Mouse (Mus musculus): ENCODE results near the gene Lgals7.

Lgals7 gene

DNA sequence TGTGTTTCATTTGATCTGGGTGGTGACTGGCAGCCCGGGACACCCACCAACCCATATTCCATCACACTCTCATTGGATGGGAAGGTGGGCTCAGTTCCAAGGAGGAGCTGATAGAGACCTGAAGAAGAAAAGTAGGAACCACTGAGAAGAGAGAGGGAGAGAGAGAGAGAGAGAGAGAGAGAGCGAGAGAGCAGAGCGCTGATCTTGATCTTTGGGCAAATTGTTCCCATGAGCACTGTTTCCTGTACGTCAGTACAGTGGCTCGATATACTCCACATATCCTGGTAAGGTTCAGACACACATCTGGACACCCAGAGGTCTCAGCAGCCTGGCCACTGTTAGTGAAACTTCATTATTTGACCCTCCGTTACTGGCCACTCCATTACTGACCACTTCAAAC, at the start of gene Lgals7:
Lgals7 (plus strand) TSS at position 314 of the 400 bp plus-strand sequence.
- no peak for DNase-seq

DNA sequence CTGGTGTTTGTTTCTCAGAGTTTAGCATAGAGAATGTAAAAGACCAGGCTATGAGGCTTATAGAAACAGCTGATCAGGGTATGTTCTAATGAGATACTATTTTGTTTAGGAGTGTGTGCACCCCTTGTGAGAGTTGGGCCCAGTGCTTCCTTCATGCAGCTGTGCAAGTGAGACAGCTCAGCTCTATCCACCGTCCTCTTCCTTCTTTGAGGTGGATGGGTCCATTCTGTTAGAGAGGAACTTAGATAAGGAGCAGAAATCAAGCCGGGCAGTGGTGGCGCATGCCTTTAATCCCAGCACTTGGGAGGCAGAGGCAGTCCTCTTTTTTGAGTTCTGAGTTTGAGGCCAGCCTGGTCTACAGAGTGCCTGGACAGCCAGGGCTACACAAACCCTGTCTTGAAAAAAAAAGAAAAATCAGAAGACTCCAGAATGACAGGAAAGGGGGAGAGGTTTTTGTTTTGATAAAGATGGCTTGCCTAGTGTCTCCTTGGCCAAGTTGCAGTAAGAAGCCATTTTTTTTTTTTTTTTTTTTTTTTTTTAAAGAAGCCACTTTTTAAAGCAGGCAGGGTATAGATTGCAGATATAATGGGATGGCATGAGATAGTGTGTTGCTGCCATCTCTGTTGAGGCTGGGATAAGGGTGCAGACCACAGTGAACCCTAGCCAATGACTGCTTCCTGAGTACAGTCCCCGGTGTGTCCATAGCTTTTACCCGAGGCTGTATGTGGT, 49.2 kb upstream of the Lgals7 start:
- DNase-seq = no peak

DNA sequence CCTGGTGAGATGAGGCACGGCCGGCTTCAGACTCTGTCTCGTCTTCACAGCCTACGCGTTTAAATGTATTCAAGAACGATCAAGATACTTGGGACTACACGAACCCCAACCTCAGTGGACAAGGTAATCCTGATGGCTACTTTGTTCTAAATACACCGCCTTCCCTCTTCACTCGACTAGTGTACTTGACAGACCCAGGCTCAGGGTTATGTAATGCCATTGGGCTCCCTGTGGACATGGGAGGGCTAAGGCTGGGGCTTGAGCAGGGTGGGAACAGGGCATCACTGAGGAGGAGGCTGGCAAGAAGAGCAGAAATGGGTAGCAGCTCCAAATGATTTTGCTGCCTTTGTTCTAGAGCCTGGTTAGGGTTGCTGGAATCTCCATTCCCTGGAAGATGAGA, 48.4 kb upstream of the Lgals7 start:
- DNase-seq = no peak

DNA sequence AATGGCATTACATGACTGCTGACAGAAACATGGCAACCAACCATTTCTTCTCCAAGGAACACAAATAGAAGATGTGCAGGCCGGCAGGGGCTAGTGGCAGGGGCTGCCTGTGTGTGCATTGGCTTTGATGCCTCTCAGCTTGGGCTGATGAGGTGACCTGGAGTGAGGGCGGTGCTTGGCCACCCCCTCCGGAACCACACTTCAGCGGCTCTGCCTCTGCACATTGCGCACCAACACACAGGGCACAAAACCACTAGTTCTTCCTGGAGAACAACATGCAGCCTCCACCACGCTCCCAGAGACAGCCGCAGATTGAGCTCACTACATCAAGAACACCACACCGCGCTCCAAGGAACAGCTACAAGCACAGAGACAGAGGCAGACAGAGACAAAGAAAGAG, 47.5 kb upstream of the Lgals7 start:
- no peak for DNase-seq

DNA sequence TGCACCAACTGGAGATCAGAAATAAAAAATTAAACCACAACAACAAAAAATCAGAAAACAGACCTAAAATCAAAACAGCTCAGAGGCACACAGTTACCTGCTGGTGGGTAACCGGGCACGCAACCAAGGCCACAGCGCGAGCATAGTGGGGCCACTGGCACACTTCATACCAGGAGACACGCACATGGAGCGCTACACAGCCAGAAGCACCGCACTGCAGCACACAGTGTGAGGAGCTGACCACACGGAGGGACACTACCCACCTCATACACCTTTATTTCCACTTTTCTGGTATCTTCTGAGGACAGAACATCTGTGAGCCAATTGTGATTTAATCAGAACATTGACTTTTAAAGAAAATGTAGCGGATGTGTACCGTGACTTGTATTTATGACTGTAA, 46.7 kb upstream of the Lgals7 start:
- no peak for DNase-seq

DNA sequence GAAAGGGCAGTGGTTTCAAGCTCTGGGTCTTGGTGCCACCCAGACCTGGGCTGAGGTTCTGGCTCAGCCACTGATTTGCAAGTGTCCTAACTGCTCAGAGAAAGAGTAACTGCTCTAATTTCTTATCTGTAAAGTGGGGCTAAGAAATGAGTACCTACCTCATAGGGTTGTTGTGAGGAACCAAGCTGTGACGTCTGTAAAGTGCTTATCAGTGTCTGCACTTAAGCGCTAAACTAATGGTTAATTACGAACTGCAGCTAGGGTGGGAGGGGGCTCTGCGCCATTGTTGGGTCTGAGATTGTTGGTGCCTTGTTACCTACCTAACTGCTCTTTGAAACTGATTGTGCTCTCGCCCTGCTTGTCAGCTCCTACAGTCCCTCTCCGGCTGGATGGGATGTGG, 46.1 kb upstream of the Lgals7 start:
- DNase-seq = no peak

DNA sequence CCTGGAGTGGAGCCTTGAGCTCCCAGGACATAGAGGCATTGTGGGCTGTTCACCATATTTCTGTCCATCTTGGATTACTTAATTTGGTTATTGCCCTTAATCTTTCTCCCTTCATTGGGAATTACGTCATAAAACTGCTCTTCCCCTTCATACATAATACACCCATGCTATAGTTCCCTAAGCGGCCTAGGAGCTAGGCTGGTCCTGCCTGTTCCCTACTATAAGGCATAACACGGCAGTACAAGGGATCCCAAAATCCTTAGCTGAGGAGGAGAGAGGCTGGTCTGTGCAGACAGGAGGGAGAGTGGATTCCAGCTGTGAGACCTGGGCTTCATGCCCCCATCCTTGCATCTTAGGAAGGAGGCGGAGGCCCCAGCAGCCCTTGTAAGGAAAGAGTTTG, 45.7 kb upstream of the Lgals7 start:
- no peak for DNase-seq

DNA sequence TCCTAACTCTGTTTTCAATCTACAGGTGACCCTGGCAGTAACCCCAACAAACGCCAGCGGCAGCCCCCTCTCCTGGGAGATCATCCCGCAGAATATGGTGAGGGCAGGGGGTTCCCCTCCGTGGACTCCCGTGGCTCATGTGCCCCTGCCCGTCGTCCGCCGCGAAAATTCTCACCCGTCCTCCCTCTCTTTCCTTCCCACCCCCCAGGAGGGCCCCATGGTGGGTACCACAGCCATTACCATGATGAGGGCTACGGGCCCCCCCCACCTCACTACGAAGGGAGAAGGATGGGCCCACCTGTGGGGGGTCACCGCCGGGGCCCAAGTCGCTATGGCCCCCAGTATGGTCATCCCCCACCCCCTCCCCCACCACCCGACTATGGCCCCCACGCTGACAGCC, 45.2 kb upstream of the Lgals7 start:
- DNase-seq = no peak

DNA sequence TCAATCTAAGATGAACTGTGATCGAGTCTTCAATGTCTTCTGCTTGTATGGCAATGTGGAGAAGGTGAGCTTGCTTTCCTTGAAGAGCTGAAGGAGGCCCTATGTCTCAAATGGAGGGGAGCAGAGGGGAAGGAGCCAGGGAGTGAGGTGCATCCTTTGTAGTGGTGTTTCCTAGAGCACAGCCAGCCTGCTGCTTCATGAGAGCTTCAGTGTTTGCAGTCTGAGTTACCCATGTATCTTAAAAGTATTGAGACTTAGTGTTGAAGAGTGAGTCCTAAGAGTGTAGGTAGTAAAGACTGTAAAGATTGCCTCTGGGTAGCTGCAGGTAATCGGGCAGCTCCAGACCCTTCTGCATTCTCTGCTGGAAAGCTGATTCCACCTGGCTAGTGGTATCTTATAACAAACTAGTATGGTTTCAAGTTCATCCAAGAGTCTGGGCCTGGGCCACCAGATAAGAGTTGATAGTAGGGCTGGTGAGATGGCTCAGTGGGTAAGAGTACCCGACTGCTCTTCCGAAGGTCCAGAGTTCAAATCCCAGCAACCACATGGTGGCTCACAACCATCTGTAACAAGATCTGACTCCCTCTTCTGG, 44.7 kb upstream of the Lgals7 start:
- DNase-seq = no peak

DNA sequence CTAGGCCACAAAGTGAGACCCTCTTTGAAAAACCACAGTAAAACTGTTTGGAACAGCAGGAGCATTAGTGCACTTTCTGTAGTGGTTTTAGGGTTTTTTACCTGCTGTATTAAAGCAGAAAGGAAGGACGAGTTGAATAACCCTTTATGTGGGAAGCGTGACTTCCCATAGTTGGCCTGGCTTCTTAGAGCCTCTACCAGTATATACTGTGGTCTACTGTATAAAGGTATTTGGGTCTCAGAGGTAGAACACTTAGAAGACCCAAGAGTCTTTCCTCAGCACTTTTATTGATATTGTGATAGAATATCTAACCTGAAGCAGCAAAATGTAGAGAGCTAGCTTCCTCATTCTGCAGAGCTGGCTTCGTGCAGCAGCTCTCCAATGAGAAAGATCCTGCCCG, 44.1 kb upstream of the Lgals7 start:
- no peak for DNase-seq

DNA sequence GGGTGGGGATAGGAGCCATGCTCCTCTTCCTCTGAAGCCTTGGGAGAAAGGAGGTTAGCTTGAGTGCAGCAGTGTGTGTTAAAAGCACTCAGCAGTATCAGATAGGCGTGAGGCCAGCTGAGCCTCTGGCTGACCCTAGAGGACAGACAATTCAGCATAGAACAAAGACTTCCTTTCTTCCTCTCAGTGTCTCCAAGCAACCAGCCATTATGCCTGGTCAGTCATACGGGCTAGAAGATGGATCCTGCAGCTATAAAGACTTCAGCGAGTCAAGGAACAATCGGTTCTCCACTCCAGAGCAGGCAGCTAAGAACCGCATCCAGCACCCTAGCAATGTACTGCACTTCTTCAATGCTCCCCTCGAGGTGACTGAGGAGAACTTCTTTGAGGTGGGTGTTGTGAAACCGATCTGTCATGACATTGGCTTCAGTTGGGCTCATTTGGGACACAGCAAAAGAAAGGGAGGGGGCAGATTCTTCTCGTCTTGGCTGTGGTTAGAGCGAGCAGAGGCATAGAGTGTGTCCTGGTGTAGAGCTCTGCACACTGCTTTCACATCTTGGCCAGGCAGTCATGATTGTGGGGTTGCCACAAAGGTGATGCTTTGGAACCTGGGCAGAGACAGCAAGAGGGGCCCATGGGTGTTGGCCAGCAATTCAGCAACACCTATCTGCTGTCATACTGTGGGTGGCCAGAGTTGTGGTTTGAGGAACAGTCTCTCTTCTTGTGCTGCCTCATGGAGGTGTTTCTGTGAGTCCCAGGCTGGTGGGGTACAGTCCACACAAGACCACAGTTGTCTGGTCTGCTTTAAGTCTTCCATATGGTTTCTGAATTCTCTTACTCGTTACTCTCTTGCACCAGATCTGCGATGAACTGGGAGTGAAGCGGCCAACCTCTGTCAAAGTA, 43.0 kb upstream of the Lgals7 start:
- peak; percentile 87 for DNase-seq

DNA sequence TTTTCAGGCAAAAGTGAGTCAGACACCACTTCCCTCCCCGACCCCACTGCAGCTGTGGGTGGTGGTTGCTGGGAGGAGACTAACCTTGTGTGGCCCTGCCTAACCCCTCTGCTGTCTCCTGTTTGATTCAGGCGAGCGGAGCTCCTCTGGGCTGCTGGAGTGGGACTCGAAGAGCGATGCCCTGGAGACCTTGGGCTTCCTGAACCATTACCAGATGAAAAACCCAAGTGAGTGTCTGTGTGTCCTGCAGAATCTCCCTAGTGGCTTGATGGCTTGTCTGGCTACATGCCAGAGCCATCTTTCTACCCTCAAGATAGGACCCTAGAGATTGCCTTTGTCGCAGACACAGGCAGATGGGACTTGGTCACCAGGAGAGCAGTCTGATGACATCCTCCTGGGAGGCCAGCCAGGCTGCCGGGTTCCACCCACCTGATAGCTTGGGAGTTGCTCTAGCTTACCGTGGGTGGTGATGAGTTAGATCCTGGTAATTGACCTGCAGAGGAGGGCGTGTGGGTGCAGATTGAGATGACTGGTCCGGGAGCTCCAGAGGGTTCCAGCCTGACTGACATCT, 42.3 kb upstream of the Lgals7 start:
- DNase-seq = peak; percentile 34

DNA sequence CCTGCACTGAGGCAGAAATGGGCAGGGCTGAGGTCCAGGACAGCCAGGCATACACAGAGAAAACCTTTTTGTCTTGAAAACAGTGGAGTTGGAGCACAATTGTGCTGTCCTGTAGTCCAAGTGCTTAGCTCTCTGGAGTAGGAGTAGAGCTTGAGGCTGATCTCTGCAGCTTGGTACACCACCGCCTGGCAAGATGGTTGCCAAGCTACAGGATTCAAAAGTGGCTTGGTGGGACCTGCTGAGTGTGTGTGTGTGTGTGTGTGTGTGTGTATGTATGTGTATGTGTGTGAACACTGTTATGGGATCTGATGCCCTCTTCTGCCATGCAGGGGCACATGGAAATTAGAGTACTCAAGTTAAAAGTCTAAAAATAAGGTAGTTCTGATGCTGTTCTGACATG, 41.1 kb upstream of the Lgals7 start:
- DNase-seq = no peak

DNA sequence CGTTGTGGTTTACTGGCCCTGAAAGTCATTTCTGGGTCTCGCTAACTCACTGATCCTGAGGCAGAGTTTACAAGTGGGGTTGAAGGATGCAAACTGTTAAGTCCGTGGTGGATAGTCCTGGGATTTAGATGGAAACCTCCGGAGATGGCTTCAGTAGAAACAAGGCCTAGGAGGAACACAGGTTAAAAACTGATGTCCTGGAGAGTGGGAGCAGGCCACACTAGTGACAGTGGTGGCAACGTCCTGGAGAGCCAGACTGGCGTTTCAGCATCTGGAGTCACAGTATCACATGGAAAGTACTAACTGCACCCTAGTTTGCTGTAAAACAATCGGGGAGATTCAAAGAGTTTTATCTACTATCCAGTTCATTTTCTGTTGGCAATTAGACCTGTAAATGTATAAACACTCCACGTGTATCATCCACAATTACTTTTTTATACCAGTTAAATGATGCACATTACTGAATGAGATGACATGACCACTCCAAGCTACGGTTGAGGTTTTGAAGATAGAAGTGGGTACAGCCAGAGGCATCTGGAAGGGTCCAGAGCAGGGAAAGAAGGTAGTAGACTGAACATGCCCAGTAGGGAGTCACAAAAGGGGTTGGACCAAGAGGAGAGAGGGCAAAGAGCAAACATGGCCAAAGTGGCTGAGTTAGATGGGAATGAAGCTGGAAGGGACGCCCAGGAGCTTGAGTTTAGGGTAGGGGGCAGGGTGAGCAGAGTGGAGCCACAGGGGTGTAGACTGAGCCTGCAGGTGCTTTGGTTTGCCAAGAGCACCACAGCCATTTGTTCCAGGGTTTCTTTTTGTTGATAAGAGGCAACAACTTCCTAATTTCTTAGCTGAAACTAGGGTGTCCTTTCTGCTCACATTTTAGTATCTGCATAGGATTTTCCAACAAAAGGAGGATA, 40.4 kb upstream of the Lgals7 start:
- no peak for DNase-seq

DNA sequence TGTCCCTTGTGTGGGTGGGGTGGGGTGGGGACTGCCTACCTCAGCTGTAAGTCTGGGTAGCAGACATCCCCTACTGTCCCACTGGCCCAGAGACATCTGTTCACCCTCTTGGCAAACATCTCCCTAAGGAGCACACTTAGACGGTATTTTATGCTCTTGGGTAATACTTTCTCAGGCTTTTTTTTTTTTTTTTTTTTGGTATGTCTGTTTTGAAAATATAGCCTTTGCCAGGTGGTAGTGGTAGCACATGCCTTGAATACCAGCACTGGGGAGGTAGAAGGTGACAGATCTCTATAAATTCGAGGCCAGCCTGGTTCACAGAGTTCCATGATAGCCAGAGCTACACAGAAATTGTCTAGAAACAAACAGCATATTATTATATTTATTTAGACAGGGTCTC, 39.7 kb upstream of the Lgals7 start:
- DNase-seq = no peak

DNA sequence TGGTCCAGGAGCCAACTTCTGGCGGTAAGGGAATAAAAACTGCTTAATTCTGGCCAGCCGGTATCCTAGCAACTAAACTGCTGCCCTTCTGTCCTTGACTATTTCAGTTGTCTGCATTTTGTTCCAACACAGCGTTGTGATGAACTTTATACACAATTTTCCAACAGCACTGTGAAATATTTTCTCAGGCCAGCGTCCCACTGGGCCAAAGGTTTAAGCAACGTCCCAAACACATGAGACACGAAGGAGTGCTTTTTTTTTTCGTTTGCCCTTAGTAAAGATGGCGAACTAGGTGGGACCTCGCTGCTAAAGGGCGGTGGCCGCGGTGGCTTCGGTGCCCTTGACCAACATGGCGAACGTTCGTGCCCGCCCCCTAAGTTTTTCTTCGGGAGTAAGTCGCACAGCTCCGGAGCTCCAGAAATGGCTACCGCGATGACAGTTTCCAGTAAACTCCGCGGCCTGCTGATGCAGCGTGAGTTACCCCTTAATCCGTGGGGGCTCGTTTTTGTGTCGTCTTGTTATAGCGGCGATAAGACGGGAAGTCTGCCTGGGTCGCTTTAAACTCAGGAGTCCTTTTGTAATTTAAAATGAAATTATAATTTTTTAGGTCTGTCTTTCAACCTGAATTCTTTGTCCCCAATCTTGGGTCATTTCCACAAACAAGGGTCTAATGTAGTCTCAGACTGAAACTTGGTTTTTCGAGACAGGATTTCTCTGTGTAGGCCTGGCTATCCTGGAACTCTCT, 38.5 kb upstream of the Lgals7 start, which contains the start of gene Ech1:
Ech1 (plus strand) TSS at position 277 of the 745 bp plus-strand sequence.
- DNase-seq = peak; percentile 95

DNA sequence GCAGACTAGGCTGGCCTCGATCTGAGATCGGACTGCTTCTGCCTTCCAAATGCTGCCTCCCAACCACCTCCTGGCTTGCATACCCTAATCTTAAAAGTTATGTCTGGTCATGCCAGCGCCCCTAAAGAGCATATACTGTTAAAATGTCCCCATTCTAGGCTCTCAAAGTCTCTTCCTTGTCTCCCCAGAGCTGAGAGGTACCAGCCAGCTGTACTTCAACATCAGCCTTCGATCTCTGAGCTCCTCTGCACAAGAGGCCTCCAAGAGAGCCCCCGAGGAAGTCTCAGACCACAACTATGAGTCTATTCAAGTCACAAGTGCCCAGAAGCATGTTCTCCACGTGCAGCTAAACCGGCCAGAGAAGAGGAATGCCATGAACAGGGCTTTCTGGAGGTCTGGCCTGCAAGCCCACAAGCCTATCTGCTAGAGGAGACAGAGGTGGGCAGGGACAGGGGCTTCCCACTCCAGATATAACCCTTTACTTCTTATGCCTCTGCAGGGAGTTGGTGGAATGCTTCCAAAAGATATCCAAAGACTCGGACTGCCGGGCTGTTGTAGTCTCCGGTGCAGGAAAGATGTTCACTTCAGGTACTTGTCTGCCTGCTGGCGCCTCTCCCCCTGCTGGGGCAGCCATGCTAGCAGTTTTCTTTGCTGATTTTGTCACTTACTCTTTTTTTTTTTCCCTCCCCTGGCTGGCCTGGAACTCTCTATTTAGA, 37.8 kb upstream of the Lgals7 start:
- no peak for DNase-seq

DNA sequence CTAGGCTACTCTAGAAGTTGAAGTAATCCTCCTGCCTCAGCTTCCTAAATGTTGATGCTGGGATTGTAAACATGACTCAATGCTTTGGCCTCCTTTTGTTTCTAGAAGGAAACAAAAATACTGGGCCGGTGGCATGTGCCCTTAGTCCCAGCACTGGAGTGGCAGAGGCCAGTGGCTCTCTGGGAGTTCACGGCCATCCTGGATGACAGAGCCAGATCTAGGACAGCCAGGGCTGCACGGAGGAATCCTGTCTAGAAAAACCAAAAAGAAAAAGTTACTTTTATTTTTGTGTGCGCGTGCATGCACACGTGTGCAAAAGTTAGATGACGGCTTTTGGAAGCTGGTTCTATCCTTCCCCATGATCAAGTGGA, 37.3 kb upstream of the Lgals7 start:
- no peak for DNase-seq

DNA sequence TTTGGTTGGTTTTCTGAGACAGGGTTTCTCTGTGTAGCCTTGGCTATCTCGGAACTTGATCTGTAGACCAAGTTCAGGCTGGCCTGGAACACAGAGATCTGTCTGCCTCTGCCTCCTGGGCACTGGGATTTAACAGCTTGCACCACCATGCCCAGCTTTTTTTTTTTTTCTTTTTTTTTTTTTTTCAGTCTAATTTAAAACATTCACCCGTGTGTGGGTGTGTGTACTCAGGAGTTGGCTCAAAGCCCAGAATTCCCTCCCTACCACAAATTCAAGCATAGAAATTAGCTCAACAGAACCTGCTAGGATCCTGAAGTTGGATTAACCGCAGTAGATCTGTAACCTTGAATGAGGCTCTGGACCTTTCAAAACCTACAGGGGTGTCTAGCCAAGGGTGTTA, 36.3 kb upstream of the Lgals7 start:
- no peak for DNase-seq

DNA sequence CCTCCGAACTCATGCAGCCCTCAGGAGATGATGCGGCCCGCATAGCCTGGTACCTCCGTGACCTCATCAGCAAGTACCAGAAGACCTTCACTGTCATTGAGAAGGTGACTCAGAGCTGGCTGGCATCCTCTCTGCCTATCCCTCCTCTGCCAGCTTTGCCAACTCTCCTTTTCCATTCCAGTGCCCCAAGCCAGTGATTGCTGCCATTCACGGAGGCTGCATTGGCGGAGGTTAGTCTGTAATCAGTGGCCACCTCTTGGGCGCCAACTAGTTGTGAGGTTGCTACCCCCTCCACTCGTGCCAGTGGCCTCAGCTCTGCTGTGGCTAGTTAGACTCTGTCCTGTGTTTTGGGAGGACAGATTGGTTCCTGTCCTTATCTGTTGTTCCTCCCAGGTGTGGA, 33.8 kb upstream of the Lgals7 start:
- DNase-seq = no peak

DNA sequence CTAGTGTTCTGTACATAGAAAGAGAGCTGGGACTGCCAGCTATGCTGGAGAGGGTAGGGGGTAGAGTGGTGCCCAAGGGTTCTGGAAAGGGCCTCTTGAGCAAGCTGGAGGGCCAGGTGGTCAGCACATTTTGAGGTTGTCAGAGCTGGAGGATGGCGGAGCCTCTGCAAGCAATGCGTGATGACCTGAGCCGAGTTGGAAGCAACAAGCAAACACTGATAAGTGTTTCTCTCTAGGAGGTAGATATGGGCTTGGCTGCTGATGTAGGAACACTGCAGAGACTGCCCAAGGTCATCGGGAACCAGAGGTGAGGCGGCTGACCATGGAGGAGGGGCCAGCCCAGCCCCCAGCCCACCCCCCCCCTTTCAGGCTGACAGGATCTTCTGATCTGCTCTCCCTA, 32.7 kb upstream of the Lgals7 start:
- no peak for DNase-seq

Measured in retina, postnatal 1 day (tissue).